Mouse (Mus musculus) ovary, adult 18-20 months (tissue): Measurements from ENCODE around the gene Aes.

Source experiments
- DNase-seq: peaks from one replicate; pipeline ENCODE4 v3.0.0; 2022; ENCODE audit warnings: low spot score, mixed read lengths

Aes gene

DNA sequence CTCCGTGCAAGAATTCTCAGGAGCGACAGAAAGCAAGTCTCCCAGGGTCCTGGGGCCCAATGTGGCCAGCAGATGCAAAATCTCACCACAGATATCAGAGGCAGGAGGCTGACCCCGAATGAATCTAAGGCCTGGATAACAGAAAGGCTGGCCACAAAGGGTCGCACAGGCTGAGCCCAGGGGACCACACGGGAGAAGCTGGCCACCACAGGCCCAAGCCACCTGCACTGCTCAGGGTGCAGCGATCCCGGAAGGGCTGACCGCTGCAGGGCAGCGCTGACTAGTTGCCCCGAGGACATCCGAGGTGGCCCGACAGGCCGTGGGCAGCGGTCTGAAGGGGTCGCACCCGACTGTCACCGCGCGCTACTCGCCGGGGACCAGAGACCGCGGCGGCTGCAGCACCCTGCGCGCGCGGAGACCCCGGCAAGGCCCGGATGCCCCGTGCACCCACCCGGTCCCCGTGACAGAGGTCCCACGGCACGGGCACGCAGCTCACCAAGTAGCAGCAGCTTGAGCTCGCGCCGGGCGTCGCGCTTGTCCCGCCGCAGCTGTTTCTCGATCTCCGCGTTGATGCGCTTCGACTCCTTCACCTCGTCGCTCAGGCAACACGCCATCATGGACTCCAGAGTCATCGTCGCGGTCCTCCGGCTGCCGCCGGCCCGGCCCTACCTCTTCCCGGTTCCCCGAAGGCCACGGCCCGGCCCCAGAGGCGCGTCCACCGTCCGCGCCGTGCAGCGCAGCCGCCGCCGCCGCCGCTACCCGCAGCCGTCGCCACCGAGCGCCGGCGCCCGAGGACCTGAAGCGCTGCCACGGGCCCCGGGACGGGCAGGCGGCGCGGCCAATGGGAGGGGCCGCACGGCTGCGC lies 14.8 kb upstream of the Aes start:
- no peak for DNase-seq

DNA sequence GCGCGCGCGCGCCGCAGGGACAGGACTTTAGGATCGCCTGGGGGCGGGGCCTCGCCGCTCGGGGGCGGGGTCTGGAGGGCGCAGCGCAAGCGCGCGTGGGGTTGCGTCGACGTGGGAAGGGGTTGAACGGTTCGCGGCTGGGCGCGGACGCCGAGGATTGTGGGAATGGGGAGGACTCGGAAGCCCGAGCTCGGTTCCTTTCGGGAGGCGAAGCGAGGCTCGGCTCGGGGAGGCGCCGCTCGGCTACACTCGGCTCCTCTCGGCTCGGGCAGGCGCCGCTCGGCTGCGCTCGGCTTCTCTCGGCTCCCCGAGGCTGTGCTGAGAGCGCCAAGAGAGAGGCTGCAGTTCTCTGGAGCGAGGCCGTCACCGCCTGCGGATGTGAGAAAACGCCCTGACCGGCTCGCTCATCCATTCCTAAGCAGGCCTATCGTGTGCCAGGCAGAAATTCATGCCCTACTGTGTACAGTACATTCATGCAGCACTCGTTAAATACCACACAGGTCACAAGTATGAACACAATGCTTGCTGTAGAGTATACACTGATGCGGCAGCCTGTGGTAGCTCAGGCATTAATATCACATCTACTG lies 14.0 kb upstream of the Aes start, which contains the start of gene Gna11:
Gene Gna11 (minus strand): TSS at position 30 of the 587 bp plus-strand sequence.
- DNase-seq = peak; percentile 99

DNA sequence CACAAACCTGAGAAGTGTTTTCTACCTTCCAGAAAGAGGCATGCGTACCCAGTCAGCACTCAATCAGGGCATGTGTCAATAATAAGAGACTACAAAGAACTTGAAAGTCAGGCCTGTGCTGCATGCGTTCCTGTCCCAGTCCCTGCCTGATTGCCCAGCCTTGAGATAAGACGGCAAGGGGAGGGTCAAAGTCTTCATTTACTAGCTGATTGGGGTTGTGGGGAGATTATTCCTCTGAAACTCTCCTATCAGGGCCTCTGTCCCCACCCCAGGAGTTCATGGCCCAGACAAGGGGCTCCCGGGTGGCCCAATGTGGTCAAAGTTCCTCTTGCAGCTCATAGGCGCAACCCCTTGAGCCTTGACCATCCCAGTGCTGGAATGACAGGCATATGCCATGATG lies 13.0 kb upstream of the Aes start:
- peak; percentile 34 for DNase-seq

DNA sequence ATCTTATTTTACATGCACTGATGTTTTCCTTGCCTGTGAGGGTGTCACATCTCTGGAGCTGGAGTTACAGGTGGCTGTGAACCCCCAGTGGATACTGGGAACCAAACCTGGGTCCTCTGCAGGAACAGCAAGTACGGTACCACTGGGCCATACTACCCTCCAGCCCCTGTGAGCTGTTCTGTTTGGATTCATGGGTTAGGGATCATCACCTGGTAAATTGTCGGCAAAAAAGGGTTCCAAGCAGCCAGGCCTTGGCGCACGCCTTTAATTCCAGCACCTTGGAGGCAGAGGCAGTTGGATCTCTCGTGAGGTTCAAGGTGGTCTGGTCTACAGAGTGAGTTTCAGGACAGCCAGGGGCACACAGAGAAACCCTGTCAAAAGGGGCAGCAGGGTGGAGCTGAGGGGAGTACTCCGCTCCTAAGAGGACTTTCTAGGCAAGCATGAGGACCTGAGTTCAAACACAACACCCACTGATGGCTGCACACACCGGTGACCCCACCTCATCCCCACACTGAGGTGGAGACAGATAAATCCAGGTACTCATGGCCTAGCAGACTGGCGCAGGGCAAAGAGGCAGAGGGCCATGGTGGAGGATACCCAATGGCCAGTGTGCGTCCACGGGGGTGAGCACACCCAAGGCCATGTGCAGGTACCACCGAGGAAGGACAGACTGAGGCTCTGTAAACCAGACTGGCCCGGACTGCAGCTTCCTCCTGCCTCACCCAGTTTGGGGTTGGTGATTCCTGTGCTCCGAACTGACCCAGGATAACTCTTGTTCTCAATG lies 12.3 kb upstream of the Aes start:
- no peak for DNase-seq

DNA sequence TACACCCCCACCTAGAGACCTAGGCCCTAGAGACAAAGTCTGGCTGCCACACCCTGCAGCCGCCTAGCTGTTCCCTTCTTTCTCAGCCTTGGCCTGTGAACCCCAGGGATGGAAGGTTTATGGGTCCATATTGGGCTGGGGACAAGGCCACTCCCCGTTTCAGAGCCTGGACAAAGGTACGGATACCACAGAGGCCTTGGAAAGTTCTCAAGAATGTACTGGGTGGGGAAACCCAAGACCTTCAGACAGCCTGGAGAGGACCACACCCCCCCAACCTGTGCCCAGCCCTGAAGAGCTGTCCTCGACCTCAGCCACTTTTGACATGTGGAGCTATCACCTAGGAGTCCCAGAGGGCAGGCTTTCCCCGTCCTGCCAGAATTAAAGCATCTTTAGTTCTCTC lies 10.3 kb upstream of the Aes start:
- DNase-seq = no peak

DNA sequence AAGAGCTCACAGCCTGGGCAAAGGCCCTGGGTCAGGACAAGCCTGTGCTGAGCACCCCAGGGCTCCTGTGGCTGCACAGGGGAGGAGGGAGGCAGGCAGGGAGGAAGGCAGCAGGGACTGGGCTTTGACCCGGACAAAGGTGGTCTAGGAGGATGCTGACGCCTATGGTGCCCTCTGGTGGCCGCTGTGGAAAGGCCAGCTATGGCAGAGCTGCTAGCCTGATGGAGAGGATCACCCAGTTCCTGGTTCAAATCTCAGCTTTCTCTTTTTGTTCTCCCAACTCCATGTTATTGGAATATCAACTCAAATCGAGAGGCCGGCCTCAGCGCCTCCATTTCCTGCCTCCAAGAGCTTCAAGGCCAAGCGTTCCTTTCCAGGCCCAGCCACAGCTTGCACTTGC lies 9.0 kb upstream of the Aes start:
- no peak for DNase-seq

DNA sequence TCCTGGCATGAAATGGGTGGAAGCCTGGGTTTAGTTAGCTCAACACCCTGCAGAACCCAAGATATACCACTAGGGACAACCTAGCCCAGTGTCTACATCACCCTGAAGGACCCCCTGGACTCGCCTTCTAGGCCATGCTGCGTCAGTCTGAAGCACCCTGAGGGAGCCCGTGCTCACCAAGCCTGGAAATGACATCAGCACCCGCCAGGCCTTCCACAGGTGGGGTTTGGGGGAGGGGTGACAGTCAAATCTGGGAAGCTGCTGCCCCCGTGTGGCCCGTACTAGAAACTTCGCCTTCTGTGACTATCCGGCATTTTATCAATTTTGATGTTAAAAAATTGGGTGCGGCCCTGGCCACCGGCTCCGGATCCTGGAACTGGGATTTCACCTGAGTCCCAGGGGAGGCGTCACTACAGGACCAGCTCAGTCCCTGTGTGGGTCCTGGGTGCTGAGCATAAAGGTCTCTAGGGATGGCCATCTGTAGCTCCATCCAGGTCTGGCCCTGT lies 7.6 kb upstream of the Aes start:
- DNase-seq = peak; percentile 83

DNA sequence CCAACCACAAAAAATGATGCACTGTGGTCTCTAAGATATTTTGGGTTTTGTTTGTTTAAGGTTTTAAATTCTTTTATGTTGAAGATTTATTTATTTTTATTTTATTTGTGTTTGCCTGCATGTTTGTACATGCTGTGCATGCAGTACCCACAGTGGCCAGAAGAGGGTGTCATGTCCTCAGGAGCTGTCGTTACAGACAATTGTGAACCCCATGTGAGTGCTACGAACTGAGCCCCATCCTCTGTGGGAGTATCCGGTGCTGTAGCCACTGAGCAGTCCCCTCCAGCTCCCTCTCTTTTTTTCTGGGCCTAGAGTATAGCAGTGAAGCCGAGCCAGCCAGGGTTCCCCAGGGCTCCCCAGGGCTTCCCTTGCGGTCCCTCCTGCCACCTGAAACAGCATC lies 6.1 kb upstream of the Aes start:
- no peak for DNase-seq

DNA sequence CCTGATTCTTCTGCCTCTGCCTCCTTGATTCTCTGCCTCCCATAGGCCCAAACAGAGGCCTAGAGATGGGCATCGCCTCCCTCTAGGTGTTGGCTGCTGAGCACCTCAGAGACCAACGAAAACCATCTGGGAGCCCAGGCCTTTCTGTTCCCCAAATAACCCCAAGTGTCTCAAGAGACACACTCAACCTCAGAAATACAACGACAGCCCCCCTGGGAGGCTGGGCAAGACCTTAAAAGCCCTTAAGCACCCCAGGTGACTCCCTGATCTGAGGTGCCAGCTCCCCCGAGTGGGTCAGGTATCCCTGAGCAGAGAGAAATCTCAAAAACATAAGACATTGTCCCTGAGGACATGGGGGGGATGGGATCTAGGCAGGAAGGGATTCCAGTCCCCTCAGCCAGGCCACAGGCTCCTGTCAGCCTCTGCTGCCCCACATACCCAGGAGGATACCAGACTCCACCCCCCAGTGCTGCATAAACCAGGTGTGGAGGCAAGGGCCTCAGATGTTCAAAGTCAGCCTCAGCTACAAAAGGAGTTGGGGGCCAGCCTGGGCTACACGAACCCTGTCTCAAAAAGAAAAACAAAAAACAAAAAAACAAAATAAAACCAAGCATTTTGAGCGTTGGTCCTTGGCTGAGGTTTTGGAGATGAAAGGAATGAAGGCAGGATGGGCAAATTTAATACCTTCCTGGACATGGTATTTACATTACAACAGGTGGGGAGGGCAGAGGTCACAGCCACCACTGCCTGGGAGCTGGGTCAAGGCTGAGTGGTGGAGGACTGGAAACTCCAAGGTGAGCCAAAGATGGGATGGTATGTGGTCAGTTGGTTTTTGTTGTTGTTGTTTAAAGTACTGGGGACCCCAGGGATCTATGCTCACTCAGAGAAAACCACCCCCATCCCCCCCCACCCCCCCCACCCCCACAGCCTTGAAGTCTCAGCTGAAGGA lies 5.2 kb upstream of the Aes start:
- DNase-seq = no peak

DNA sequence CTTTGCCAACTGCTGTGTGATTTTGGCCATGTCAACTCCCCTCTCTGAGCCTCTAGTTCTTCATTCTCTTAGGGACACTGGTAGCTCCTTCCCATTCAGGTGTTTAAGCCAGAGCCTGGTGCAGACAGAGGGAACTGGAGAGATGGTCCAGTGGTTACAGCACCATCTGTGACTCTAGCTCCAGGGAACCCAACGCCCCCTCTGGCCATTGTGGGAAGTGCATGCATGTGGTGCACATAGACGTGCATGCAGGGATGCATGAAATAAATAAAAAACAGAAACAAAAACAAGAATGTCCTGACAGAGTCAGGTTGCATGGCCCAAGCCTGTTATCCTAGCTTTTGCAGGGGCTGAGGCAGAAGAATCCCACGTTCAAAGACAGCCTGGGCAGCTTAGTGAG lies 3.0 kb upstream of the Aes start:
- no peak for DNase-seq

DNA sequence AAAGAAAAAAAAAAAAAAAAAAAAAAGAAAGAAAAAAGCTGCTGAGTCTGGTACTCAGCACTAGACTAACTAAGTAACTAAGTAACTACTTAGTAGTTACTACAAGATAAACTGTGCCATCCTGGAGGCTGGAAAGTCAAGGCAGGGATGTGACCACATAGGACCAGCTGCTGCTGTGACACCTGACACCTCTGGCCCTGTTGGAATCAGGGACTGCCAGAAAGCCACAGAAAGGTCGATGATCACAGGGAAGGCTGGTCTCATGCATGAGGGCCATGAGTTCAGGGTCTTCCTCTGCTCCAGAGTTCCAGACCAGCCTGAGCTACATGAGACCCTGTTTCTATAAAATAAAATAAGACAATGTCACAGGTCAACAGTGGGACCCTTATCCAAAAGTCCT lies 1.8 kb upstream of the Aes start:
- no peak for DNase-seq

DNA sequence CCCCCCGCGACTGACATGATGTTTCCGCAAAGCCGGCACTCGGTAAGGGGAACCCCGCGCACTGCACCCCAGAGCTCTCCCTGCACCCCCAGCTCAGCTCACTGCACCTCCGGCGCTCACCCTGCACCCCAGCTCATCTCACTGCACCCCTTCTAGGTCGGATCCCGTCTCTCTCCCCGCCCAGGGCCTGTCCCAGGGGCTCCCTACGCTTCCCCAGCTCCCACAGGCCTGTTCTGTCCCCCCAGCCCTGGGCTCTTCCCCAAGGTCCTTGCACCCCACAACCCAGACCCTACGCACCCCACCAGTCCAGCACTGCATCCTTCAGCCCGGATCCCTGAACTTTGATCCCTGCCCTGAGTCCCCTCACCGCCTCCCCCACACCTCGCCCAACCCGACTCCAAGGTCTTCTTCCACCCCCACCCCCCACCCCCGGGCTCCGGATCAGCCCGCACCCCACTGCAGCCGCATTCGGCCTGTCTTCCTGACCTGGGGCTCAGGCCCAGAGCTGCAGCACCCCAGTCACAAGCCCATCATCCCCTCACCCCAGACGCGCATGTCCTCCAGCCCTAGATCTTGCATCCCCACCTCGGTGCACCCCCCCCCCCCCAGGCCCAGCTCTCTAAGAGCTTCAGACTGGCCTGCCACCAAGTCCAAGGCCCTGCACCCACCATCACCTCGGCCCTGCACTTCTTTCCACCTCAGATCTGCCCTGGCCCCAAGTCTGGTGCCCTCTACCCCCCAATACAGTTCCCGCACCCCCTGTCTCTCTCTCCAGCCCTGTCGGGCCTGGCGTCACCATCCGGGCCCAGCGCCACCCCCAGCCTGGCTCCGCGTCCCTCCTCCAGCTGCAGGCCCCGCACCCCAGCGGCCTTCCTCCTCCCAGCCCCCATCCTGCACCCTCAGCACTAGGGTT lies 595 bp downstream of the Aes start:
- peak; percentile 48 for DNase-seq

DNA sequence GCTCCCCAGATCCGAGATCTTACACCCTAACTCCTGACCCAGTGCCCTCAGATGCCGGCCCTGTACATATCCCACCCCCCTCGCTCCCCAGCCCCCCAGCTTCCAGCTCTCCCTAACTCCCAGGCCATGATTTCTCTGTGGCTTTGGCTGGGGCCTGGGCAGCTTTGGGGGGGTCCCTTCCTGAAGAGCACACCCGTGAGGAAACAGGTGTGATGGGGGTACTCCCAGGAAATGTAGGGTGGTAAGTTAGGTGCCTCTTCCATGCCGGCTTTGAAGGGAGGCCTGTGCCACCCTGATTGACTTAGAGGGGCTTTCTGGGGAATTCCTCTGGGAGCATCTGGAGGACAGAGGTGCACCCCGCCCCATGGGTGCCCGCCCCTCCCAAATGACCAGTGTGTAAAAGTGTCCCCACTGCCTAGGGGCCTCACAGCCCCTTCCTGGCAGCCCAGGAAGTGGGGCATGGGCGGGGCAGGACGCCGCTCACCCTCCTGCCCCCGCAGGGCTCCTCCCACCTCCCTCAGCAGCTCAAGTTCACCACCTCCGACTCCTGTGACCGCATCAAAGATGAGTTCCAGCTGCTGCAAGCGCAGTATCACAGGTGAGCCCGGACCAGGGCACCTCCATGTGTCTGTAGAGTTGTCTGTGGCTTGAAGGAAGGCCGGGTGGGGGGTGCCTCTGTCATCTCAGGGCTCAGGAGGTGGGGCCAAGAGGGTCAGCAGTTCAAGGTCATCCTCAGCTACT lies 1.6 kb downstream of the Aes start:
- no peak for DNase-seq

DNA sequence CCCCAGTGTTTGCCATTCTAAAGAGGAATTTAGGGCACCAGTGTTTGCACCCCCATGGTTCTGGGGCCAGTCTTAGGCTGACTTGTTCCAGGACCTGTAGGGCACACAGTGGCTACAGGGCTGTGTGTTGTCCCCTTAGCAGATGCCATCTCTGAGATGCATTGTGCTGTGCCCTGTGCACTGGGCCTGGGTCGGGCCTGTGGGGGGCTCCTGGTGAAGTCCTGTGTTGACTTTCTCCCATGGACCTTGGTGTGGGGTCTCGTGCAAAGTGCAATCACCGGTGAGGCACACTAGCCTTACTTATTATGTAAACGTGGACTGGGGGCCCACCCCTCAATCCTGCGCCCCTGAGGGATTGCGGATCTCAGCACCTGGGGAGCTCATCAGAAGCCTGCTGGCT lies 3.1 kb downstream of the Aes start:
- no peak for DNase-seq

DNA sequence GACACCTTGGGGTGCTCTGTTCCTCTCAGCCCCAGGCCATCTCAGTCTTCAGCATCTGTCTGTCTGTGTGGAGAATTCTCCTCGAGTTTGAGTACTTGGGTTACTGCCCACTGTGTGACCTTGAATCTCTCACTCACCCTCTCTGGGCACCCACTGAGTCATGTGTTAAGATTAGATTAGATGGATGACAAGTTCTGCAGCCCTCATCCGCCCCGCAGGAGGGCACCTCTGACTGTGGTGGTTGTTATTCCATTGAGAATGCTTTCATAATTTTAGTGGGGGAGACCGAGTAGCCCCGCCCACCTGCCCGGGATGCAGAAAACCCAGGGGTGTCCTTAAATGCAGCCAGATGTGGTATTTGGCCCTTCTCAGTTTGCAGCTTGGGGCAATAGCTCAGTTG lies 4.2 kb downstream of the Aes start:
- peak; percentile 72 for DNase-seq

DNA sequence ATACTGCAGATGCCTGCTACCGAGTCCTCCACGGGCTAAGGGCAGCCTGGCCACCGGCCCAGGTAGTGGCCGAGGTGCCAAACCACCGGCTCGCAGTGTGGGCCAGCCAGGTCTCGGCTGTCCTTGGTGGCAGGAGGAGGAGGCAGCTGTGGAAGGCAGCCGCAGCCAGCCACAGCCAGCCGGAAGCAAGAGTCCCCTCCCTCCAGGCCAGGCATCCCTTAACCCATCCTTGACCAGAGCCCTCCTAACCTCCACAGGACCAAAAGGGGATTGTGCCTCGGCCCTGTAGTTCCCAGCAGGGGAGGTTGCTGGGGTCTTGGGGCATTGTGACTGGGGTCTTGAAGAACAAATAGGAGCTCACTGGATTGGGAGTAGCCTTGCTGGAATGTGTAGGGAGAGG lies 4.9 kb downstream of the Aes start:
- no peak for DNase-seq

DNA sequence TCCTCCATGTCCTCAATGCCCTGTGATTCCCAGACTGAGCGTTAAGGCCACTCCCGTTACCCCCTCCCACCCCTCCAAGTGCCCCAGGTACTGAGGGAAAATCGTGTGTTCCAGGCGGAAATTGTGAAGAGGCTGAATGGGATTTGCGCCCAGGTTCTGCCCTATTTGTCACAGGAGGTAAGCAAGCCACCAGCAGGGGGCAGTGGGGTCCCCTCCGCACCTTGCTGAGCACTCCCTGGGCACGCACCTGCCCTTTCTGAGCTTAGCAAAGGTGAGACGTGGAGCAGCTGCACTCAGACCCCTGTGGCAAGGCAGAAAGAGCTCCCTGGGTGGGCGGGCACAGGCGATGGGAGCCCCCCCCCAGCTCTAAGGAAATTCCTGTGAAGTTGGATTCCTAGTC lies 5.4 kb downstream of the Aes start:
- no peak for DNase-seq

DNA sequence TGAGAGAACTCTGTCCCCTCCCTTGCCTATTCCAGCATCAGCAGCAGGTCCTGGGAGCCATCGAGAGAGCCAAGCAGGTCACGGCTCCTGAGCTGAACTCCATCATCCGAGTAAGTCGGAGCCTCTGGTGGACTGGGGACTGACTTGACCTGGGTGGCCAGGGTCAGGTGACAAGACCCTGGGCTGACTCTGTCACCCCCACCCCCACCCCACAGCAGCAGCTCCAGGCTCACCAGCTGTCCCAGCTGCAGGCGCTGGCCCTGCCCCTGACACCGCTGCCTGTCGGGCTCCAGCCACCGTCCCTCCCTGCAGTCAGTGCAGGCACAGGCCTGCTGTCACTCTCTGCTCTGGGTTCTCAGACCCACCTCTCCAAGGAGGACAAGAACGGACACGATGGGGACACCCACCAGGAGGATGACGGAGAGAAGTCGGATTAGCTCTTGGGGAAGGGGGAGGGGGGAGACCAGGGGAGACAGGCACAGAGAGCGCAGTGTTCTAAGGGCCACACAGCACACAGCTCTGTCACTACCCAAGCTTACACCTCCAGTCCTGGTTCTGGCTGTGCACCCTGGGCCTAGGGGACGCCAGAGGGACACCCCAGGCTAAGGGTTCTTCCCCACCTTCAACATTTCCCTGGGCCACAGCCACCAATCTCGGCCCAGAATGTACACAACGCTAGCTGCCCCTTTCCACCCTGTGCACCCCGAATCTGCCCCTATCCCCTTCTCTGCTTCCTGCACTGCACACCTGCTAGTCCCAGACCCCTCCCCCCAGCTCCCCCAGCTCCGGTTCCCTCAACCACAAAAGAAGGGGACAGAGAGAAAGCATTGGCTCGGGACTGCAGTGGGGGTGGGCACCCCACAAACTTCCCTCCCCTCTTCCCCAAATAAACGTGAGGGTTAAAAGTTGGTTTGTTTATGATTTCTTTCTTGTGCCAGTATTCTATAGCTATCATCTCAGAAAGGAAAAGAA lies 6.3 kb downstream of the Aes start:
- DNase-seq = no peak
